Mouse (Mus musculus): ENCODE results near the gene Ubald2.

The Ubald2 gene

GRCm38 (mm10) chr11:116416196-116416943, 17.5 kb upstream of the Ubald2 start:
- DNase-seq (ENCODE audit: low read depth, low spot score): no peak

- no peak for DNase-seq (ENCODE audit: low read depth, low spot score)
Measured at GRCm38 (mm10) chr11:116417054-116417453, 16.8 kb upstream of the Ubald2 start.

GRCm38 (mm10) chr11:116418194-116418840, 15.6 kb upstream of the Ubald2 start:
- peak; percentile 48 for DNase-seq (ENCODE audit: low read depth, low spot score)

- DNase-seq (ENCODE audit: low read depth, low spot score): no peak
Measured at GRCm38 (mm10) chr11:116418841-116419462, 14.9 kb upstream of the Ubald2 start.

- DNase-seq (ENCODE audit: low read depth, low spot score): no peak
Measured at GRCm38 (mm10) chr11:116421102-116421501, 12.8 kb upstream of the Ubald2 start.

GRCm38 (mm10) chr11:116422562-116422961, 11.3 kb upstream of the Ubald2 start:
- DNase-seq (ENCODE audit: low read depth, low spot score): no peak

GRCm38 (mm10) chr11:116423214-116423613, 10.7 kb upstream of the Ubald2 start:
- DNase-seq (ENCODE audit: low read depth, low spot score): peak; percentile 4

GRCm38 (mm10) chr11:116423782-116424620, 9.9 kb upstream of the Ubald2 start:
- DNase-seq (ENCODE audit: low read depth, low spot score): no peak

- DNase-seq (ENCODE audit: low read depth, low spot score): peak; percentile 44
Measured at GRCm38 (mm10) chr11:116424621-116425407, 9.1 kb upstream of the Ubald2 start.

GRCm38 (mm10) chr11:116426328-116426727, 7.6 kb upstream of the Ubald2 start:
- peak; percentile 90 for DNase-seq (ENCODE audit: low read depth, low spot score)

- DNase-seq (ENCODE audit: low read depth, low spot score): peak; percentile 90
Measured at GRCm38 (mm10) chr11:116426852-116427575, 6.9 kb upstream of the Ubald2 start.

- DNase-seq (ENCODE audit: low read depth, low spot score): peak; percentile 75
Measured at GRCm38 (mm10) chr11:116428872-116429859, 4.7 kb upstream of the Ubald2 start.

GRCm38 (mm10) chr11:116429862-116430613, 3.9 kb upstream of the Ubald2 start:
- DNase-seq (ENCODE audit: low read depth, low spot score): peak; percentile 25

GRCm38 (mm10) chr11:116430723-116431427, 3.0 kb upstream of the Ubald2 start:
- DNase-seq (ENCODE audit: low read depth, low spot score): no peak

GRCm38 (mm10) chr11:116431428-116432077, 2.3 kb upstream of the Ubald2 start:
- no peak for DNase-seq (ENCODE audit: low read depth, low spot score)

GRCm38 (mm10) chr11:116432127-116432526, 1.8 kb upstream of the Ubald2 start:
- no peak for DNase-seq (ENCODE audit: low read depth, low spot score)
